Mouse (Mus musculus) forebrain, embryonic 11.5 days (tissue): Measurements from ENCODE around the gene Efemp2. TPM values are rescaled to one million over a fixed set of nuclear protein-coding genes. Genes with fewer than 3 reads are reported as not detected.

Experiments
- ATAC-seq: fragments of 200-750 bp; cut with Nextera tagmentation; replicated peaks from 2 replicates; pipeline ENCODE4 v1.8.0; 2017; ENCODE audit warnings: moderate TSS enrichment; ENCODE audit not compliant: low FRiP score
- DNase-seq: peaks from one replicate; pipeline ENCODE4 v3.0.0-alpha.2; 2017; ENCODE audit warnings: low spot score
- H3K27ac ChIP-seq: fragments of 300-500 bp; sonication (generic); 2 replicates; pipeline ENCODE4 v1.5.1; 2014; ENCODE audit warnings: low read depth, low read length
- H3K27me3 ChIP-seq: fragments of 300-500 bp; sonication (generic); 2 replicates; pipeline ENCODE4 v1.6.1; 2014; ENCODE audit warnings: mild to moderate bottlenecking, low read length, mixed read lengths; ENCODE audit not compliant: control insufficient read depth, insufficient read depth
- H3K36me3 ChIP-seq: fragments of 300-500 bp; sonication (generic); 2 replicates; pipeline ENCODE4 v1.6.1; 2014; ENCODE audit warnings: mild to moderate bottlenecking, low read length, moderate library complexity, mixed read lengths; ENCODE audit not compliant: control insufficient read depth, insufficient read depth
- H3K4me1 ChIP-seq: fragments of 300-500 bp; sonication (generic); replicated peaks from 2 replicates; pipeline ENCODE4 v1.6.1; 2014; ENCODE audit warnings: low read length, mixed read lengths; ENCODE audit not compliant: control insufficient read depth, insufficient read depth
- H3K4me2 ChIP-seq: fragments of 300-500 bp; sonication (generic); 2 replicates; pipeline ENCODE4 v1.6.1; 2014; ENCODE audit warnings: low read depth, mild to moderate bottlenecking, low read length, moderate library complexity, mixed read lengths; ENCODE audit not compliant: severe bottlenecking
- H3K4me3 ChIP-seq: fragments of 300-500 bp; sonication (generic); 2 replicates; pipeline ENCODE4 v1.5.1; 2014; ENCODE audit warnings: low read depth, low read length
- H3K9ac ChIP-seq: fragments of 300-500 bp; sonication (generic); 2 replicates; pipeline ENCODE4 v1.6.1; 2014; ENCODE audit warnings: low read length
- H3K9me3 ChIP-seq: fragments of 300-500 bp; sonication (generic); 2 replicates; pipeline ENCODE4 v1.6.1; 2016; ENCODE audit warnings: low read length, mixed read lengths; ENCODE audit not compliant: control insufficient read depth
- WGBS: fragments of 180-500 bp; shearing (Covaris S2); extraction: QIAGEN DNeasy Blood & Tissue Kit; methylation state at CpG from one replicate; pipeline ENCODE4 v1.1.7; 2014; 5-methylcytosine and 5-hydroxymethylcytosine counted together
- polyA plus RNA-seq: library from polyadenylated mRNA; unstranded; fragments of >200 nt; fragmentation: Nextera tagmentation; extraction: Ambion mirVana; gene quantifications from 2 replicates; pipeline ENCODE4 v1.2.1, GENCODE M21; 2014

Gene Efemp2
- 49.1 and 50.4 TPM in 2 replicates for polyA plus RNA-seq

GRCm38 (mm10) chr19:5473720-5474119, at the start of gene Efemp2:
Efemp2 (plus strand) TSS chr19:5473954.
- Histone ChIP-seq H3K4me1 (peaks cover 11% of the 10 kb centered on the region; the same call in 1 of the 2 replicates), H3K36me3 (no peaks in the 10 kb centered on the region), H3K9me3 (no peaks in the 10 kb centered on the region), H3K27ac (0 out of 2 replicates have a peak within 1 kb of the TSS, but pooled peaks have one; percentile 18), H3K4me3 (peak within 1 kb of the TSS; percentile 59), H3K27me3 (no peaks in the 10 kb centered on the region), H3K9ac (peak within 1 kb of the TSS; percentile 84), H3K4me2 (peak within 1 kb of the TSS; percentile 86)
- WGBS: 2% methylated on average over 22 of the region's 22 CpGs
- DNase-seq (peak; percentile 85), ATAC-seq (peak; percentile 72)

GRCm38 (mm10) chr19:5424092-5424781, 49.5 kb upstream of the Efemp2 start:
- peak overlapping the region; percentile 94 for H3K9ac ChIP-seq
- under 1% methylated on average over 33 of the region's 48 CpGs for WGBS
- peak overlapping the region; percentile 83 for H3K4me3 ChIP-seq
- H3K4me2 ChIP-seq: peak overlapping the region; percentile 91
- no peaks in the 10 kb centered on the region for H3K9me3 ChIP-seq
- peak; percentile 70 for ATAC-seq
- peak overlapping the region; percentile 82 for H3K27ac ChIP-seq
- no peak for DNase-seq
- peaks cover 7% of the 10 kb centered on the region; the same call in 1 of the 2 replicates for H3K36me3 ChIP-seq
- H3K4me1 ChIP-seq: peaks cover 17% of the 10 kb centered on the region; the same call in 1 of the 2 replicates
- H3K27me3 ChIP-seq: no peaks in the 10 kb centered on the region

- ATAC-seq (peak; percentile 92), DNase-seq (peak; percentile 100)
- peaks cover 17% of the 10 kb centered on the region; the same call in 1 of the 2 replicates for H3K4me1 ChIP-seq
- H3K4me3 ChIP-seq: peak within 1 kb of the TSS; percentile 83
- peaks cover 7% of the 10 kb centered on the region; the same call in 1 of the 2 replicates for H3K36me3 ChIP-seq
- under 1% methylated on average over 48 of the region's 87 CpGs for WGBS
- no peaks in the 10 kb centered on the region for H3K9me3 ChIP-seq
- H3K27me3 ChIP-seq: no peaks in the 10 kb centered on the region
- peak within 1 kb of the TSS; percentile 94 for H3K9ac ChIP-seq
- peak within 1 kb of the TSS; percentile 82 for H3K27ac ChIP-seq
- H3K4me2 ChIP-seq: peak within 1 kb of the TSS; percentile 91
Observed at GRCm38 (mm10) chr19:5424782-5425741, 48.7 kb upstream of the Efemp2 start, which contains the start of the genes Drap1 and AI837181. Drap1 (minus strand) TSS chr19:5424979. AI837181 (plus strand) TSS chr19:5425144.

- H3K36me3 ChIP-seq: peaks cover 7% of the 10 kb centered on the region; the same call in 1 of the 2 replicates
- H3K27me3 ChIP-seq: no peaks in the 10 kb centered on the region
- 88% methylated on average over 18 of the region's 18 CpGs for WGBS
- DNase-seq: no peak
- peak overlapping the region; percentile 83 for H3K4me3 ChIP-seq
- peak overlapping the region; percentile 66; the same call in 1 of the 2 replicates for H3K27ac ChIP-seq
- peaks cover 17% of the 10 kb centered on the region; the same call in 1 of the 2 replicates for H3K4me1 ChIP-seq
- H3K9me3 ChIP-seq: no peaks in the 10 kb centered on the region
- H3K4me2 ChIP-seq: peak overlapping the region; percentile 85
- peak overlapping the region; percentile 94 for H3K9ac ChIP-seq
- no peak for ATAC-seq
Observed at GRCm38 (mm10) chr19:5425906-5426565, 47.7 kb upstream of the Efemp2 start.

GRCm38 (mm10) chr19:5426640-5427290, 47.0 kb upstream of the Efemp2 start:
- no peaks in the 10 kb centered on the region for H3K27me3 ChIP-seq
- no peaks in the 10 kb centered on the region for H3K9me3 ChIP-seq
- peaks cover 17% of the 10 kb centered on the region; the same call in 1 of the 2 replicates for H3K4me1 ChIP-seq
- peaks cover 5% of the 10 kb centered on the region; the same call in 1 of the 2 replicates for H3K36me3 ChIP-seq
- no peak for ATAC-seq
- peak overlapping the region; percentile 85; the same call in 1 of the 2 replicates for H3K4me2 ChIP-seq
- H3K27ac ChIP-seq: no peak overlapping the region
- no peak for DNase-seq
- no peak overlapping the region for H3K9ac ChIP-seq
- H3K4me3 ChIP-seq: peak overlapping the region; percentile 83; the same call in 1 of the 2 replicates
- WGBS: 92% methylated on average over 13 of the region's 13 CpGs

- Histone ChIP-seq H3K4me1 (peaks cover 16% of the 10 kb centered on the region; the same call in 1 of the 2 replicates), H3K4me2 (no peak overlapping the region), H3K27me3 (no peaks in the 10 kb centered on the region), H3K9me3 (no peaks in the 10 kb centered on the region), H3K27ac (no peak overlapping the region), H3K9ac (no peak overlapping the region), H3K36me3 (peaks cover 5% of the 10 kb centered on the region; the same call in 1 of the 2 replicates), H3K4me3 (no peak overlapping the region)
- ATAC-seq: no peak
- WGBS: 82% methylated on average over 2 of the region's 2 CpGs
- no peak for DNase-seq
Observed at GRCm38 (mm10) chr19:5428083-5428482, 45.7 kb upstream of the Efemp2 start.

GRCm38 (mm10) chr19:5429219-5429618, 44.5 kb upstream of the Efemp2 start:
- Histone ChIP-seq H3K4me1 (peaks cover 12% of the 10 kb centered on the region; the same call in 1 of the 2 replicates), H3K36me3 (peaks cover 5% of the 10 kb centered on the region; the same call in 1 of the 2 replicates), H3K9ac (no peak overlapping the region), H3K9me3 (no peaks in the 10 kb centered on the region), H3K27ac (no peak overlapping the region), H3K4me3 (no peak overlapping the region), H3K4me2 (no peak overlapping the region), H3K27me3 (no peaks in the 10 kb centered on the region; the same call in 1 of the 2 replicates)
- DNase-seq (no peak), ATAC-seq (no peak)
- 88% methylated on average over 4 of the region's 4 CpGs for WGBS
